ENCODE assay signal across 12 mouse cellular contexts in the genomic region with DNA sequence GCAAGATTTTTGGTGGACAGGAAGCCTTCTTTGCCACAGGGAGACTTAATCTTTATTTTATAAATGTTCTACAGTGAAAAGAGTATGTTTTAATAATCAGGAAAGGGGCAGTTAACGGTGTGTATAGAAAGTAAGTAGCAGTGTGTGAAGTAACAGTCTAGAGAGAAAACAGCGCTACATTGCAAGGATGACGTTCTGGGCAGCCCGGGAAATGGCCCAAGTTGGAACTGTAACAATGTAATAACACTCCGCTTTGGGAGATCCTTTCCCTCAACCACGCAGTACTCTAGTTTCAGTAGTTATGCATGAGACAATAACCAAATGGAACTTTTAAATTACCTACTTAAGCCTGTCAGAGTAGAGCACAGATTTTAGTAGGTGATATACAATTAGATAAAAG.
A peak's percentile ranks its signal among the peaks of the same experiment; 100 is the strongest.
DNase-seq lines count a peak whose midpoint lies in the region; ATAC-seq and TF ChIP-seq lines count a peak whose summit lies in the region.
"Had no signal": no experiment of that assay in that cellular context is flagged by ENCODE, and none has a peak within 500 bp of the region (broad histone marks: within the 10 kb centered on the region; RNA-seq: fewer than 3 reads in every experiment).

No protein-coding gene starts in this region.

- no peaks in the 10 kb centered on the region for H3K4me1 ChIP-seq in lung, postnatal 0 days (ENCODE audit: insufficient read depth, low read depth, low read length)
- H3K4me1 ChIP-seq in limb, embryonic 14.5 days (ENCODE audit: control insufficient read depth, insufficient read depth, low read length): peaks cover 4% of the 10 kb centered on the region; the same call in 1 of the 2 replicates
- peaks cover 5% of the 10 kb centered on the region; the same call in 1 of the 2 replicates for H3K4me1 ChIP-seq in hindbrain, embryonic 10.5 days (replicated peaks)
- H3K4me1 ChIP-seq: liver, embryonic 13.5 days; neural tube, embryonic 13.5 days had no signal

- no peak for TF ChIP-seq EP300 in lung, postnatal 0 days (IDR thresholded peaks at IDR 0.05)

- no peaks in the 10 kb centered on the region for H3K36me3 ChIP-seq in lung, postnatal 0 days (ENCODE audit: insufficient read depth, low read length)
- no peaks in the 10 kb centered on the region for H3K36me3 ChIP-seq in limb, embryonic 14.5 days (ENCODE audit: control insufficient read depth, insufficient read depth, low read length)
- H3K36me3 ChIP-seq in hindbrain, embryonic 10.5 days: no peaks in the 10 kb centered on the region
- H3K36me3 ChIP-seq: G1E; liver, embryonic 13.5 days; neural tube, embryonic 13.5 days had no signal

- H3K27ac ChIP-seq in gastrocnemius, adult 2 months: no peak overlapping the region
- no peak overlapping the region for H3K27ac ChIP-seq in lung, postnatal 0 days (ENCODE audit: low read length)
- H3K27ac ChIP-seq in limb, embryonic 14.5 days (replicated peaks; ENCODE audit: low read depth, low read length): 0 out of 2 replicates have a peak overlapping the region, but pooled peaks have one; percentile 16
- H3K27ac ChIP-seq in hindbrain, embryonic 10.5 days: no peak overlapping the region
- H3K27ac ChIP-seq: left cerebral cortex, adult 2 months; liver, embryonic 13.5 days; neural tube, embryonic 13.5 days had no signal

- no peak for TF ChIP-seq CTCF in gastrocnemius, adult 2 months (IDR thresholded peaks at IDR 0.05)
- TF ChIP-seq CTCF in lung, postnatal 0 days (IDR thresholded peaks at IDR 0.05): no peak

- 65% methylated on average over 6 of the region's 6 CpGs for WGBS in lung, postnatal 0 days
- 25% methylated on average over 6 of the region's 6 CpGs for WGBS in limb, embryonic 14.5 days
- 81% methylated on average over 6 of the region's 6 CpGs for WGBS in hindbrain, embryonic 10.5 days

- intact Hi-C loops in gastrocnemius, adult 2 months (cut with DNase I): loop anchor here (5.0 kb wide), 3 partner anchors 78 to 383 kb away; no protein-coding TSS in a partner anchor
- intact Hi-C loops in gastrocnemius, postnatal 36 days (cut with DNase I): loop anchor here (5.0 kb wide), 2 partner anchors 78 to 388 kb away; no protein-coding TSS in a partner anchor

- DNase-seq in gastrocnemius, adult 2 months: peak; percentile 51
- no peak for DNase-seq in gastrocnemius, postnatal 36 days
- peak; percentile 13 for DNase-seq in lung, postnatal 0 days (ENCODE audit: low spot score)
- DNase-seq in lung, adult 18-20 months: no peak
- peak; percentile 64 for DNase-seq in NIH3T3 (ENCODE audit: low read depth)
- peak; percentile 81 for DNase-seq in limb, embryonic 14.5 days (ENCODE audit: low spot score)
- DNase-seq in cerebellum, adult 11 months: no peak
- no peak for DNase-seq in hindbrain, embryonic 10.5 days (ENCODE audit: low spot score)

- TF ChIP-seq POLR2A in limb, embryonic 14.5 days (IDR thresholded peaks at IDR 0.05; ENCODE audit: borderline replicate concordance, extremely low read depth, insufficient read depth, insufficient read length): no peak

- no peak overlapping the region for H3K9ac ChIP-seq in lung, postnatal 0 days (replicated peaks; ENCODE audit: low read depth)
- H3K9ac ChIP-seq in limb, embryonic 14.5 days (ENCODE audit: low read depth, low read length, severe bottlenecking): no peak overlapping the region
- H3K9ac ChIP-seq: liver, embryonic 13.5 days; neural tube, embryonic 13.5 days had no signal

- H3K4me3 ChIP-seq in gastrocnemius, adult 2 months: no peak overlapping the region
- no peak overlapping the region for H3K4me3 ChIP-seq in lung, postnatal 0 days (ENCODE audit: low read depth, low read length)
- no peak overlapping the region for H3K4me3 ChIP-seq in limb, embryonic 14.5 days (replicated peaks; ENCODE audit: low read length)
- H3K4me3 ChIP-seq in hindbrain, embryonic 10.5 days: no peak overlapping the region
- H3K4me3 ChIP-seq: left cerebral cortex, adult 2 months; liver, embryonic 13.5 days; neural tube, embryonic 13.5 days had no signal

- no peaks in the 10 kb centered on the region for H3K27me3 ChIP-seq in lung, postnatal 0 days (replicated peaks; ENCODE audit: insufficient read depth, low read length)
- no peaks in the 10 kb centered on the region for H3K27me3 ChIP-seq in limb, embryonic 14.5 days (ENCODE audit: control insufficient read depth, insufficient read depth, low read length)
- no peaks in the 10 kb centered on the region for H3K27me3 ChIP-seq in hindbrain, embryonic 10.5 days (ENCODE audit: insufficient read depth, poor library complexity, severe bottlenecking)
- H3K27me3 ChIP-seq: liver, embryonic 13.5 days; neural tube, embryonic 13.5 days had no signal

- H3K4me2 ChIP-seq in lung, postnatal 0 days (replicated peaks; ENCODE audit: low read depth, low read length): no peak overlapping the region
- H3K4me2 ChIP-seq in limb, embryonic 14.5 days (replicated peaks; ENCODE audit: low read depth, low read length, severe bottlenecking): no peak overlapping the region; the same call in 1 of the 2 replicates
- H3K4me2 ChIP-seq: liver, embryonic 13.5 days; neural tube, embryonic 13.5 days had no signal

- ATAC-seq in lung, postnatal 0 days: no peak
- peak; percentile 81 for ATAC-seq in limb, embryonic 14.5 days (ENCODE audit: low FRiP score, low read depth)

- H3K9me3 ChIP-seq in lung, postnatal 0 days (ENCODE audit: low read length): no peaks in the 10 kb centered on the region
- H3K9me3 ChIP-seq in limb, embryonic 14.5 days (ENCODE audit: control insufficient read depth, low read length): no peaks in the 10 kb centered on the region
- no peaks in the 10 kb centered on the region for H3K9me3 ChIP-seq in hindbrain, embryonic 10.5 days
- H3K9me3 ChIP-seq: G1E; liver, embryonic 13.5 days; neural tube, embryonic 13.5 days had no signal

Comparison
In these comparisons a context has a peak if more than half of its experiments do, and no peak if none do; other contexts are left out.
1. DNase-seq: peak in gastrocnemius, adult 2 months (single experiment), lung, postnatal 0 days (single experiment), NIH3T3 (single experiment) and limb, embryonic 14.5 days (single experiment); none in gastrocnemius, postnatal 36 days (0 of 2), lung, adult 18-20 months (0 of 2), cerebellum, adult 11 months (single experiment) and hindbrain, embryonic 10.5 days (single experiment).